In the genomic region with DNA sequence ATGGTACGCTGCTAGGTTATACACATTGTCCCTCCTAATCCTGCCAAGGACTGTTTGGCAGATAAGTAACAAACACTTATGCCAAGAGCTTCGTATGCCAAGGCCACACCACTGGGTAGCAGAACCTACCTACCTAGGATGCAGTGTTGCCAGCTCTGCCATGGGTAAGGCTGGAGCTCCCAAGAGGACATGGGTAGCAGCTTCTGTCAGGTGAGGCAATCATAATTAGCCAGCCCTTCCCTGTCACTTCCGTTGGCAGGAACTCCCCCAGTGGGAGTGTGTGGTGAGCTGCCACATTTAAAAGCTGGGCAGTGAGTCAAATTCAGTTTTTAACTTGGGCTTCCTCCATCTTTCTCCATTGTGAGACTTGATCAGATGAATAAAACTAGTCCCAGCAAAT, we compare ENCODE assay signal across 10 mouse cellular contexts.
DNase-seq lines count a peak whose midpoint lies in the region; ATAC-seq and TF ChIP-seq lines count a peak whose summit lies in the region.
"Had no signal": no experiment of that assay in that cellular context is flagged by ENCODE, and none has a peak within 500 bp of the region (broad histone marks: within the 10 kb centered on the region; RNA-seq: fewer than 3 reads in every experiment).

No protein-coding gene starts in this region.

- no peak overlapping the region for H3K9ac ChIP-seq in heart, embryonic 11.5 days (ENCODE audit: low read depth, low read length)
- no peak overlapping the region for H3K9ac ChIP-seq in intestine, postnatal 0 days (ENCODE audit: low read depth, low read length)
- H3K9ac ChIP-seq: embryonic facial prominence, embryonic 13.5 days; liver, embryonic 13.5 days had no signal

- WGBS in heart, embryonic 11.5 days (ENCODE audit: insufficient replicate concordance), result 73% methylated on average over 3 of the region's 3 CpGs
- 60% methylated on average over 3 of the region's 3 CpGs for WGBS in intestine, postnatal 0 days

- no peak overlapping the region for H3K4me3 ChIP-seq in heart, embryonic 11.5 days (ENCODE audit: low read depth, low read length)
- no peak overlapping the region for H3K4me3 ChIP-seq in intestine, postnatal 0 days (ENCODE audit: low read depth, low read length)
- H3K4me3 ChIP-seq: embryonic facial prominence, embryonic 13.5 days; liver, embryonic 13.5 days had no signal

- H3K4me1 ChIP-seq in heart, embryonic 11.5 days (ENCODE audit: control insufficient read depth, insufficient read depth, low read length), result no peaks in the 10 kb centered on the region
- H3K4me1 ChIP-seq in intestine, postnatal 0 days (replicated peaks; ENCODE audit: control insufficient read depth, insufficient read depth, low read length), result no peaks in the 10 kb centered on the region
- H3K4me1 ChIP-seq: liver, embryonic 13.5 days had no signal

- no peaks in the 10 kb centered on the region for H3K36me3 ChIP-seq in heart, embryonic 11.5 days (ENCODE audit: control insufficient read depth, insufficient read depth, low read length)
- no peaks in the 10 kb centered on the region for H3K36me3 ChIP-seq in intestine, postnatal 0 days (ENCODE audit: control insufficient read depth, insufficient read depth)
- H3K36me3 ChIP-seq: embryonic facial prominence, embryonic 13.5 days; liver, embryonic 13.5 days had no signal

- ATAC-seq in heart, embryonic 11.5 days (replicated peaks; ENCODE audit: insufficient number of reproducible peaks, low FRiP score, low TSS enrichment), result no peak
- no peak for ATAC-seq in intestine, postnatal 0 days

- no peaks in the 10 kb centered on the region for H3K27me3 ChIP-seq in heart, embryonic 11.5 days (ENCODE audit: control insufficient read depth, insufficient read depth, low read length)
- H3K27me3 ChIP-seq in intestine, postnatal 0 days (replicated peaks; ENCODE audit: control insufficient read depth, insufficient read depth, low read length), result no peaks in the 10 kb centered on the region
- H3K27me3 ChIP-seq: embryonic facial prominence, embryonic 13.5 days; liver, embryonic 13.5 days had no signal

- H3K27ac ChIP-seq in heart, embryonic 11.5 days (ENCODE audit: low read depth, low read length), result no peak overlapping the region
- H3K27ac ChIP-seq in intestine, postnatal 0 days (ENCODE audit: low read depth, low read length), result no peak overlapping the region
- H3K27ac ChIP-seq: embryonic facial prominence, embryonic 13.5 days; liver, embryonic 13.5 days had no signal

- no peaks in the 10 kb centered on the region for H3K9me3 ChIP-seq in heart, embryonic 11.5 days (replicated peaks; ENCODE audit: control insufficient read depth, low read length)
- H3K9me3 ChIP-seq in intestine, postnatal 0 days (ENCODE audit: control insufficient read depth), result no peaks in the 10 kb centered on the region
- H3K9me3 ChIP-seq: embryonic facial prominence, embryonic 13.5 days; liver, embryonic 13.5 days had no signal

- peak; percentile 97 for DNase-seq in heart, adult 11 months
- DNase-seq in NIH3T3 (ENCODE audit: low read depth), result peak; percentile 44
- peak; percentile 31 for DNase-seq in fat pad, adult 2 months (ENCODE audit: extremely low read depth, low read depth, low spot score)
- DNase-seq in layer of hippocampus, adult 8-10 months (ENCODE audit: low spot score in 2 of 2), result peak; percentile 63 to 77
- DNase-seq in right cerebral cortex, postnatal 36 days (ENCODE audit: low spot score in 2 of 2), result peak; percentile 45 to 63
- no peak for DNase-seq in gastrocnemius, postnatal 25 days
- DNase-seq: liver, embryonic 13.5 days had no signal

- H3K4me2 ChIP-seq in heart, embryonic 11.5 days, result no peak overlapping the region
- H3K4me2 ChIP-seq in intestine, postnatal 0 days (replicated peaks; ENCODE audit: low read depth), result no peak overlapping the region
- H3K4me2 ChIP-seq: embryonic facial prominence, embryonic 13.5 days; liver, embryonic 13.5 days had no signal

- no peak for TF ChIP-seq CTCF in intestine, postnatal 0 days (IDR thresholded peaks at IDR 0.05; ENCODE audit: low read depth)
